Mouse (Mus musculus) layer of hippocampus, postnatal 10 days (tissue): ENCODE data around the gene Syt6. TPM values are rescaled to one million over a fixed set of nuclear protein-coding genes. Genes with fewer than 3 reads are reported as not detected.
A peak's percentile ranks its signal among the peaks of the same experiment; 100 is the strongest.
"Not testable (repeated sequence)": the region's sequence is repeated elsewhere in the genome, so short reads cannot be mapped to it uniquely, and the experiment has no call there.

Source experiments
- DNase-seq, 2 experiments: peaks; one replicate each; pipeline ENCODE4 v3.0.0; 2021; ENCODE audit warnings: low spot score in 2 of 2
- microRNA-seq, 2 experiments: library from miRNA; unstranded; fragments of <30 nt; microRNA quantifications; one replicate each; pipeline ENCODE4 v1.2.0; 2021
- total RNA-seq, 2 experiments: library from RNA; stranded (reverse); gene quantifications; 2 replicates each; pipeline ENCODE4 v1.2.3; 2021

Syt6 gene
- total RNA-seq, 2 experiments from 2014 or later = 6.3 to 8.1 TPM

GRCm38 (mm10) chr3:103645968-103646367, 70.9 kb downstream of the Syt6 start, which contains the start of gene Atg4a-ps:
Gene Atg4a-ps (minus strand): TSS chr3:103646068.
- DNase-seq = not testable (repeated sequence)

DNA sequence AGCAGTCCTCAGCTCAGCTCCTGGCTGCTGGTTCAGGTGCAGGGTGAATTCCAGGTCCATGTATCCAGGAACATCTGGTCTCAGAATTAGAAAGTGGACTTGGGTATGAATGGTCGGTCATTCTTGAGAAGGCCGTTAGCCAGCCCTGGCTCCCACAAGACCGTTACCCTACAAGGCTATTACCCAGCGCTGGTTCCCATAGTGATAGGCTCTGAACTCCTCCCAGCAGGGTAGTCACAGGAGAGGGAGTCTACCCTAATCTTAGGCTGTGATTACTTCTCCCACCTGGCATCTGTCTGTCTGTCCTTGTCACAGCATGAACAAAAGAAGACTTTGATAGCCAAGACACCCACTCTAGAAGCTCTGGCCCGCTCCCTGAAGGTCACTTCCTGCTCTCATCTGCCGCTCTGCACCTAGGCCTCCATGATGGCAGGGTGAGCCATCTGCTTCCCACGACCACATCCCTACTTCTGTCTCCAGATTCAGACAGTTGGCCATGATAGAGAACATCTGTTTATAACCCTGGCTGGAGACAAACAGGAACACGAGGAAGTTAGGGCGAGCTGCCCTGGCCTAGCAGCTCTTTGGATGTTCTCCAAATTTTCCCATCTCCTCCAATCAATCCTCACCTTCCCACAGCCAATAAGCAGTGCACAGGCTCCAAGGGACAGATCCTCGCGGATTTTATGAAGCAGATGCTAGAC, 72.3 kb downstream of the Syt6 start:
- DNase-seq = no peak

DNA sequence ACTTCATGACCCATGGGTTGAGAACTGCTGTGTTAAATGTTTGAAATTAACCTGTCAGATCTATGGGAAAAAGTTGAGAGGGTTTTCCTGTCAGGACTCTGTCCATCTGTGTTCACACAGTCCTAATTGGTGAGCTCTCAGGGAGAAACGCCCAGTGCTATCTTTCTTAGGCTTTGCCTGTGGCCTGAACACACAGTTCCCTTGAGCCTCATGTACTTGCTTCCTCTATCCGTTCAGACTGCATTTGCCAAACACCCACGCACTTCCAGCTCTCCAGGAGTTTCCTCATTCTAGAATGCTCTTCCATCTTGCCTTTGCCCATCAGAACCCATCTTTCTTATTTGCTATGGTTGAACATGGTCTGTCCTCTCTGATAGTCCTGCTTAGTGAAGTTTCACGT, 73.5 kb downstream of the Syt6 start:
- DNase-seq = no peak

- DNase-seq = no peak
These were observed 74.7 kb downstream of the Syt6 start for GRCm38 (mm10) chr3:103649716-103650115.

- DNase-seq = no peak
These were observed 75.4 kb downstream of the Syt6 start for GRCm38 (mm10) chr3:103650406-103650805.

DNA sequence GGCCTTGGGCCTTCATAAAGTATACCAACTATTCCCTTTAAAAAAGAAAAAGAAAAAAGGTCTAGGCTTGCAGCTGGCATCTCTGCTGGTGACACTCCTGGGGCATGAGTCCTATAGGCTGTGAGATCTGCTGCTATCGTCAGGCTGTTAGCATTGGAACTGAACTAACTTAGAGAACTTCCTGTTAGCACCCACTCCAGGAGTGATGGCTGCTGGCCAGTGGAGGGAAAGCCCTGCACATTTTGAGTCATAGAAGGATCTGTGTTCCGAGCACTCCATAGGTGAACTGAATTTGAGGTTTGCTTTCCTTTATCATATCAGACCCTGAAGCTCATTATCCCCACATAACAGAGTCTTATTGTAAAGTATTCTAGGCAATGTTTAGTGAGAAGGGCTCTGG, 85.0 kb downstream of the Syt6 start:
- DNase-seq = no peak

GRCm38 (mm10) chr3:103661714-103662113, 86.7 kb downstream of the Syt6 start:
- DNase-seq = peak in 1 of 2 experiments; percentile 19

DNA sequence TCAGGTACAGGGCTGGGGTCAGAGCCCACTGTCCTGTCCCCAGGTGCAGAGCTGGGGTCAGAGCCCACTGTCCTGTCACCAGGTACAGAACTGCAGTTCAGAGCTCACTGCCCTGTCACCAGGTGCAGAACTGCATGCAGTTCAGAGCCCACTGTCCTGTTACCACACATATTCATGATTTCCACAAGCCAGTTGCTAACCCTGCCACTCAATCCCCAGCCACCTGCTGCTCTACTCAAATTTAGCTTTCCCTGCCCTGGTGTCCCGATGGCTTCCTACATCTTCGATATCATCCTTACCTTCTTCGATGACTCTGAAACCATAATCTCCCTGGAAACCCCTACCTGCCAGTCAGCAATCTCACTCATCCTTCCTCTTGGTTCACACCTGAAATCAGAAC, 88.4 kb downstream of the Syt6 start:
- DNase-seq = no peak

- DNase-seq = no peak
These were observed 97.1 kb downstream of the Syt6 start for GRCm38 (mm10) chr3:103672113-103672512.

DNA sequence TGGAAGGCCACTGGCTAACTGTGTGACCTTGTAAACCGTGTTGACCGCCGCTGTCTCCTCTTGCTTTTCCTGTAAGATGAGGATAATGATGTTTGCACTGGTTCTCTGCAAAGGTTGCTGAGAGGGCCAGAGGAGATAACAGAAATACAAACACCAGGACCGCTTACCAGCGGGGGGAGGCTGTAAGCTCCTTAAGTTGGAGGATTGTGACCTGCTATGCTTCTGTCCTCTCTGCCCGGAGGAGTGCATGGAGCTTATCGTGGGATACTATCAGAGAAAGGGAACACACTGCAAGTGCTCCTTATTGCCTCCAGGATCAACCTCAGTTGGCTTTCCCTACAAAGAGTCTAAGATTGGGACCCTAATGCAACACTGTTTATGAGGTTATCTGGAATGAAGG, 97.7 kb downstream of the Syt6 start:
- DNase-seq = no peak

- no peak for DNase-seq
These were observed 103.8 kb downstream of the Syt6 start for GRCm38 (mm10) chr3:103678811-103679210.

DNA sequence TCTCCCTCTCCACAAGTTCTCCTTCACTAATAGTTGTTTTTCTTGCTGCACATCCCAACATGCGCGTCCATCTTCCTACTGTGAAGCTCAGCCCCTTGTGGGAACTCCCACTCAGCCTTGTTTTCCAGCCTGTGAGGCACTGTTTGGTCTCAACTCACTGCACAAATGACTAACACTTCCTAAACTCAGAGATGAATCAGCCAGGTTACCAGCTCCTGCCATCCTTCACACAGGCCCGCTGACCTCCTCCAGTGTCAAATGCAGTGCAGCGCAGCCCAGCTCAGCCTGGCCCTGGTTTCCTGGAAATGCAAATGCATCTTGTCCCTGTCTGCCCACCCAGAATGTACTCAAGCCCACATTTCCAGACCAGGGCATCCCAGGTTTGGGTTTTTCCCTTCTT, 107.4 kb downstream of the Syt6 start:
- no peak for DNase-seq

- DNase-seq = peak; percentile 9 to 16
These were observed 108.4 kb downstream of the Syt6 start for GRCm38 (mm10) chr3:103683234-103683965.

GRCm38 (mm10) chr3:103683966-103684319, 108.9 kb downstream of the Syt6 start:
- DNase-seq = no peak

GRCm38 (mm10) chr3:103689043-103689442, 114.0 kb downstream of the Syt6 start:
- DNase-seq = no peak

DNA sequence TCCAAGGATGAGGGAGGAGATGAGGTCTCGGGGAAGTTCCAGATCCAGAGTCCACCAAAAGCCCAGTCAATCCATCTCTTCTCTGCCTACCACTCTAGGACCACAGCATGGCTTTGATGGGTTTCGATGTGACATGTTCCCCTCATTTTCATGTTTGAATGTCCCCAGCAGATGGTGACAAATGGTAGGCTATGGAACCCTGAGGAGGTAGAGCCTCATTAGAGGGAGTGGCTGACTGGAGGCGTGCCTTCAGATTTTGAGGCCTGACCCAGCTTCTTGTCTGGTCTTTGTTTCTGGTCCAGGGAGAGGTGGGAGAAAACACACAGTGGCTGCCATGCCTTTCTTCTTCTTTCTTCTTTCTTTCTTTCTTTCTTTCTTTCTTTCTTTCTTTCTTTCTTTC, 115.5 kb downstream of the Syt6 start:
- no peak for DNase-seq

Small RNAs within 50 kb of the gene (microRNA-seq; reads per million reads assigned to microRNA genes)
- gene Gm25325 = 0 reads per million in 2 experiments

Other genes with a start within 250 kb of the Syt6 start
- 1 to 10 TPM in 1 of 2 experiments, not detected in 1; 2.2 TPM for gene Atg4a-ps, start 70.8 kb downstream of the Syt6 start, total RNA-seq
- gene Olfml3, start 162.8 kb downstream of the Syt6 start, total RNA-seq = 10 to 100 TPM; 10.1 to 11.4 TPM
- not detected for gene Gm10964, start 164.1 kb downstream of the Syt6 start, total RNA-seq
- 10 to 100 TPM; 68.1 to 77.3 TPM for gene Hipk1, start 216.3 kb downstream of the Syt6 start, total RNA-seq
- 1 to 10 TPM; 8.4 to 8.7 TPM for gene Dclre1b, start 234.2 kb downstream of the Syt6 start, total RNA-seq
- 10 to 100 TPM; 13.3 to 14.5 TPM for gene Ap4b1, start 234.3 kb downstream of the Syt6 start, total RNA-seq
- under 1 TPM in 1 of 2 experiments, not detected in 1; 0.18 TPM for gene Gm43064, start 234.3 kb downstream of the Syt6 start, total RNA-seq